Mouse (Mus musculus) hindbrain, embryonic 16.5 days (tissue): ENCODE results near the gene Frmd4b. TPM values are rescaled to one million over a fixed set of nuclear protein-coding genes. Genes with fewer than 3 reads are reported as not detected.

Experiments
- ATAC-seq: fragments of 200-750 bp; cut with Nextera tagmentation; 2 replicates; pipeline ENCODE4 v1.8.0; 2017; ENCODE audit warnings: moderate TSS enrichment, moderate library complexity
- H3K27ac ChIP-seq: fragments of 300-500 bp; sonication (generic); 2 replicates; pipeline ENCODE4 v1.5.1; 2014; ENCODE audit warnings: low read depth, mild to moderate bottlenecking, control low read depth, low read length, moderate library complexity
- H3K27me3 ChIP-seq: fragments of 300-500 bp; sonication (generic); replicated peaks from 2 replicates; pipeline ENCODE4 v1.6.1; 2014; ENCODE audit warnings: low read length; ENCODE audit not compliant: control insufficient read depth, insufficient read depth
- H3K36me3 ChIP-seq: fragments of 300-500 bp; sonication (generic); 2 replicates; pipeline ENCODE4 v1.6.1; 2014; ENCODE audit warnings: mild to moderate bottlenecking, low read length, moderate library complexity, mixed read lengths; ENCODE audit not compliant: control insufficient read depth, insufficient read depth
- H3K4me1 ChIP-seq: fragments of 300-500 bp; sonication (generic); 2 replicates; pipeline ENCODE4 v1.6.1; 2014; ENCODE audit warnings: low read depth, low read length; ENCODE audit not compliant: control insufficient read depth, insufficient read depth
- H3K4me2 ChIP-seq: fragments of 300-500 bp; sonication (generic); 2 replicates; pipeline ENCODE4 v1.6.1; 2014; ENCODE audit warnings: mild to moderate bottlenecking, low read length, control low read depth, moderate library complexity
- H3K4me3 ChIP-seq: fragments of 300-500 bp; sonication (generic); 2 replicates; pipeline ENCODE4 v1.5.1; 2014; ENCODE audit warnings: mild to moderate bottlenecking, low read length, control low read depth, moderate library complexity
- H3K9ac ChIP-seq: fragments of 300-500 bp; sonication (generic); 2 replicates; pipeline ENCODE4 v1.6.1; 2014; ENCODE audit warnings: low read depth, mild to moderate bottlenecking, control low read depth, low read length, moderate library complexity
- H3K9me3 ChIP-seq: fragments of 300-500 bp; sonication (generic); 2 replicates; pipeline ENCODE4 v1.6.1; 2014; ENCODE audit warnings: mild to moderate bottlenecking, low read length, moderate library complexity; ENCODE audit not compliant: control insufficient read depth
- WGBS: fragments of 180-500 bp; shearing (Covaris S2); extraction: QIAGEN DNeasy Blood & Tissue Kit; methylation state at CpG from one replicate; pipeline ENCODE4 v1.1.7; 2014; 5-methylcytosine and 5-hydroxymethylcytosine counted together
- polyA plus RNA-seq: library from polyadenylated mRNA; unstranded; fragments of >200 nt; fragmentation: Nextera tagmentation; extraction: Ambion mirVana; gene quantifications from 2 replicates; pipeline ENCODE4 v1.2.1, GENCODE M21; 2015

The Frmd4b gene
- polyA plus RNA-seq, 1 experiment from 2014 or later, result 15.8 TPM

GRCm38 (mm10) chr6:97462421-97462820 is 154.9 kb downstream of the Frmd4b start:
- Histone ChIP-seq H3K9me3 (no peaks in the 10 kb centered on the region), H3K4me2 (no peak overlapping the region), H3K27me3 (no peaks in the 10 kb centered on the region), H3K36me3 (no peaks in the 10 kb centered on the region), H3K27ac (no peak overlapping the region), H3K9ac (no peak overlapping the region), H3K4me1 (peaks cover 6% of the 10 kb centered on the region), H3K4me3 (no peak overlapping the region)
- no peak for ATAC-seq

- Histone ChIP-seq H3K4me3 (no peak overlapping the region), H3K27ac (no peak overlapping the region), H3K9me3 (no peaks in the 10 kb centered on the region), H3K4me1 (peaks cover 8% of the 10 kb centered on the region), H3K9ac (no peak overlapping the region), H3K36me3 (no peaks in the 10 kb centered on the region), H3K27me3 (no peaks in the 10 kb centered on the region), H3K4me2 (no peak overlapping the region)
- WGBS, result 77% methylated on average over 7 of the region's 7 CpGs
- ATAC-seq, result no peak
These were observed 158.2 kb downstream of the Frmd4b start for GRCm38 (mm10) chr6:97459112-97459511.

GRCm38 (mm10) chr6:97458358-97458757 is 159.0 kb downstream of the Frmd4b start:
- Histone ChIP-seq H3K9me3 (no peaks in the 10 kb centered on the region), H3K36me3 (no peaks in the 10 kb centered on the region), H3K27ac (peak overlapping the region; percentile 37; the same call in 1 of the 2 replicates), H3K4me1 (peaks cover 8% of the 10 kb centered on the region), H3K27me3 (no peaks in the 10 kb centered on the region), H3K4me2 (peak overlapping the region; percentile 35; the same call in 1 of the 2 replicates), H3K9ac (no peak overlapping the region), H3K4me3 (no peak overlapping the region)
- 34% methylated on average over 9 of the region's 9 CpGs for WGBS
- no peak for ATAC-seq

GRCm38 (mm10) chr6:97457954-97458353 is 159.4 kb downstream of the Frmd4b start:
- no peak overlapping the region for H3K9ac ChIP-seq
- peak overlapping the region; percentile 35; the same call in 1 of the 2 replicates for H3K4me2 ChIP-seq
- H3K27me3 ChIP-seq, result no peaks in the 10 kb centered on the region
- H3K36me3 ChIP-seq, result no peaks in the 10 kb centered on the region
- H3K9me3 ChIP-seq, result no peaks in the 10 kb centered on the region
- H3K27ac ChIP-seq, result no peak overlapping the region
- WGBS, result 16% methylated on average over 3 of the region's 3 CpGs
- no peak overlapping the region for H3K4me3 ChIP-seq
- H3K4me1 ChIP-seq, result peaks cover 8% of the 10 kb centered on the region
- ATAC-seq, result no peak

GRCm38 (mm10) chr6:97457210-97457609 is 160.1 kb downstream of the Frmd4b start:
- H3K4me2 ChIP-seq, result no peak overlapping the region
- ATAC-seq, result peak; percentile 48
- no peak overlapping the region for H3K4me3 ChIP-seq
- H3K36me3 ChIP-seq, result no peaks in the 10 kb centered on the region
- no peak overlapping the region for H3K27ac ChIP-seq
- no peaks in the 10 kb centered on the region for H3K27me3 ChIP-seq
- H3K9me3 ChIP-seq, result no peaks in the 10 kb centered on the region
- 49% methylated on average over 2 of the region's 2 CpGs for WGBS
- peaks cover 8% of the 10 kb centered on the region for H3K4me1 ChIP-seq
- H3K9ac ChIP-seq, result no peak overlapping the region

- no peak overlapping the region for H3K4me3 ChIP-seq
- H3K27ac ChIP-seq, result no peak overlapping the region
- H3K36me3 ChIP-seq, result no peaks in the 10 kb centered on the region
- 89% methylated on average over 5 of the region's 5 CpGs for WGBS
- H3K9me3 ChIP-seq, result no peaks in the 10 kb centered on the region
- 0 out of 2 replicates have a peak, but pooled peaks cover under 1% of the 10 kb centered on the region for H3K4me1 ChIP-seq
- no peak overlapping the region for H3K4me2 ChIP-seq
- no peak overlapping the region for H3K9ac ChIP-seq
- ATAC-seq, result no peak
- H3K27me3 ChIP-seq, result no peaks in the 10 kb centered on the region
These were observed 165.1 kb downstream of the Frmd4b start for GRCm38 (mm10) chr6:97452223-97452622.

- ATAC-seq, result no peak
- H3K27ac ChIP-seq, result no peak overlapping the region
- 84% methylated on average over 2 of the region's 2 CpGs for WGBS
These were observed 167.5 kb downstream of the Frmd4b start for GRCm38 (mm10) chr6:97449806-97450205.

GRCm38 (mm10) chr6:97447020-97447419 is 170.3 kb downstream of the Frmd4b start:
- no peaks in the 10 kb centered on the region for H3K9me3 ChIP-seq
- no peaks in the 10 kb centered on the region for H3K36me3 ChIP-seq
- no peak for ATAC-seq
- H3K27ac ChIP-seq, result no peak overlapping the region
- no peaks in the 10 kb centered on the region for H3K4me1 ChIP-seq
- no peak overlapping the region for H3K4me2 ChIP-seq
- H3K4me3 ChIP-seq, result no peak overlapping the region
- H3K9ac ChIP-seq, result no peak overlapping the region
- WGBS, result 71% methylated on average over 4 of the region's 4 CpGs
- H3K27me3 ChIP-seq, result no peaks in the 10 kb centered on the region

More at GRCm38 (mm10) chr6:97449806-97450205, 167.5 kb downstream of the Frmd4b start:
- Histone ChIP-seq H3K36me3 (no peaks in the 10 kb centered on the region), H3K4me2 (no peak overlapping the region), H3K4me3 (no peak overlapping the region), H3K27me3 (no peaks in the 10 kb centered on the region), H3K9me3 (no peaks in the 10 kb centered on the region), H3K9ac (no peak overlapping the region), H3K4me1 (no peaks in the 10 kb centered on the region)

- Histone ChIP-seq H3K4me2 (no peak overlapping the region), H3K9me3 (no peaks in the 10 kb centered on the region), H3K4me3 (no peak overlapping the region), H3K27me3 (no peaks in the 10 kb centered on the region), H3K9ac (no peak overlapping the region), H3K36me3 (no peaks in the 10 kb centered on the region), H3K27ac (no peak overlapping the region), H3K4me1 (no peaks in the 10 kb centered on the region; the same call in 1 of the 2 replicates)
- no peak for ATAC-seq
- WGBS, result 80% methylated on average over 5 of the region's 5 CpGs
These were observed 173.2 kb downstream of the Frmd4b start for GRCm38 (mm10) chr6:97444145-97444544.

GRCm38 (mm10) chr6:97443522-97443921 is 173.8 kb downstream of the Frmd4b start:
- H3K9me3 ChIP-seq, result no peaks in the 10 kb centered on the region
- WGBS, result 52% methylated on average over 4 of the region's 4 CpGs
- H3K36me3 ChIP-seq, result no peaks in the 10 kb centered on the region
- H3K4me2 ChIP-seq, result no peak overlapping the region
- no peak overlapping the region for H3K27ac ChIP-seq
- no peak overlapping the region for H3K9ac ChIP-seq
- ATAC-seq, result no peak
- H3K4me3 ChIP-seq, result no peak overlapping the region
- H3K27me3 ChIP-seq, result no peaks in the 10 kb centered on the region
- no peaks in the 10 kb centered on the region; the same call in 1 of the 2 replicates for H3K4me1 ChIP-seq
